Mouse (Mus musculus) kidney, postnatal 36 days (tissue): ENCODE results near the gene Fnbp1l.

Experiments used
- DNase-seq, 2 experiments: peaks; one replicate each; pipeline ENCODE4 v3.0.0; 2021 to 2022; ENCODE audit warnings: mixed read lengths in 2 of 2

Fnbp1l gene

DNA sequence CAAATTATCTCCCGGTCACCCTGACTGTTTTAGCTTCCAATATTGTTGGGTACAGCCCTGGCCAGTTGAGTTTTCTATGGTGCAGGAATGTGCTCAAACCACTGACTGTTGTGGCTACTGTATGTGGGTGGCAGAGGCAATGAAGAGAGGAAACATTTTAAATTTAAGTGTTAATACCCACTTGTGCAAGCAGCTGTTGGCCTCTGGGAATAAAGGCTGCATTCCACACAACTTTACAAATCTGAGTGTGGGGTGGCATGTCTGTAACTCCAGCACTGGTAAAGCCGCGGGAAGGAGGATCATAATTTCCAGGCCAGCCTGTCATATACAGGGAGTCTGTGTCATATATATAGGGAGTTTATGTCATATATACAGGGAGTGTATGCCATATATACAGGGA is 99.2 kb downstream of the Fnbp1l start:
- DNase-seq, result no peak

- no peak for DNase-seq
These were observed 100.4 kb downstream of the Fnbp1l start for GRCm38 (mm10) chr3:122519082-122519481.

GRCm38 (mm10) chr3:122518231-122518736 is 101.2 kb downstream of the Fnbp1l start:
- no peak for DNase-seq

GRCm38 (mm10) chr3:122517726-122518125 is 101.8 kb downstream of the Fnbp1l start:
- no peak for DNase-seq

DNA sequence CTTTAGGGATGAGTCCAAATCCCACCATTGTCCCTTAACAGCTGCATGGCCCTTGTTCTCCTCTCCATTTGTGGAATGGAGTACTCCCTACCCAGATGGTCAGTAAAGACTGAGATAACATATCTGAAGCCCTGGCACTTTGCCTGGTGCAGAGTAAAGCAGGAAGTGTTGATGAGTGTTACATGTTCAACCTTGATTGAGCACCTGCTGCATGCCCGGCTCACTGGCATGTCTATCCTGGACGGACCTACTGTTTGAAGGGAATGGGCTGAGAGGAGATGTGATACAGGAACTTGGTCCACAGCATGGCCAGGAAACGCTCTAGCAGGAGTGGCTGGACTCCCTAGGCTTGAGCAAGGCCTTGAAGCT is 103.2 kb downstream of the Fnbp1l start:
- DNase-seq, result no peak

GRCm38 (mm10) chr3:122515568-122516326 is 103.8 kb downstream of the Fnbp1l start:
- no peak for DNase-seq

DNA sequence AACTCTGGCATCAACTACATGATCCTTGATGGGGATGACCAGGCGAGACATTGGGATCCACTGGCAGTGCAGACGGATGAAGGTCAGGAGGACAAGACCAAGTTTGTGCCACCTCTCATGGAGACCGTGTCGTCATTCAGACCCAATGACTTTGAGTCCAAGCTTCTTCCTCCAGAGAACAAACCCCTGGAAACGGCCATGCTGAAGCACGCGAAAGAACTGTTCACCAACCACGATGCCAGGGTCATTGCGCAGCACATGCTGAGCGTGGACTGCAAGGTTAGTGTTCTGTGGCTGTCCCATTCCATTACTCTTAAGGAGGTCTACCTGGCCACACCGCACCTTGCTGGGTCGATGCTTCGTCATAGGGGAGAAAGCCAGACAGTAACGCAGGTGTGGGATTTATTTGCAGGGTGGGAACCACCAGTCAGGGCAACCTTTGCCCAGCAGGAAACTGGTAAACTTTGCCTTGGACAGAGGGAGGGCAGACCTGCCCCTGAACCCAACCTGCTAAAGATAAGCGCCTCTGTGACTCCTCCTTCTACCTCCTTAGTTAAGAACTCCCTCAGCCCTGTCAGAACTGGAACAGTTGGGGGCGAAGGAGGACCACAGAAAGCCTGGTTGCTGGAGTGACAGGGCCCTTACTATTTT is 106.7 kb downstream of the Fnbp1l start:
- DNase-seq, result peak; percentile 50 to 67

DNA sequence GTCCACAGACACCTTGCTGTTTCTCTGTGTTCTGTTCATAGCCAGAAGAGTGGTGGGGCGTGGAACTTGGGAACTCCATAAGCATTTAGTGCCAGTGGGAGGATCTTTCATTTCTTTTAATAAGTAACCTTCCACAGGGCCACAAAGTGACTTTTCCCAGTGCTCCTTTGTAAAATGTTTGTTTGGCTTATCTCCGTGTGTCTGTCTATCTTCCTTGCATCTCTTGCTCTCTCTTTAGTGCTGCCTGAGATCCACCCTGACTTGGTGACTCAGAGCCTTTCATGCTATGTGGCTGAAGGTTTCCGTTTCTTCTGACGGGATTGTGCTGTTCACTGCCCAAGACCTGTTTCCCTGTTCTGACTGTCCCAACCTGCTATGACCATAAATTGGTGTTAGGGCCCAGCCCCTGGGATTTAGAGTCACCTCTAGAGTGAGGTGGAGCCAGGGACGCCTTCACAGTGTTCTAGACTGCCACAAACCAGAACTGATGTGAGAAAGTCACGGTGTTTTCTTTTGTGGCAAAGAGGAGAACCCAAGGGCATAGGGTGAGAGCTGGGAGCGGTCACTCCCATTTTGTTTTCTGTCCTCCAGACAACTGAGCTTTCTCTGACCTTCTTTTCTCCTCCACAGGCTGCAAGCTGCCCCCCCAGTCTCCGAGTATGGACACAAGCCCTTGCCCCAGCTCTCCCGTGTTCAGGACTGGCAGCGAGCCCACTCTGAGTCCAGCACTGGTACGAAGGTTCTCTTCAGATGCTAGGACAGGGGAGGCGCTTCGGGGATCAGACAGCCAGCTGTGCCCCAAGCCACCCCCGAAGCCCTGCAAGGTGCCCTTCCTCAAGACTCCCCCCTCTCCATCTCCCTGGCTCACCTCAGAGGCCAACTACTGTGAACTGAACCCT is 107.5 kb downstream of the Fnbp1l start:
- peak; percentile 89 to 90 for DNase-seq

DNA sequence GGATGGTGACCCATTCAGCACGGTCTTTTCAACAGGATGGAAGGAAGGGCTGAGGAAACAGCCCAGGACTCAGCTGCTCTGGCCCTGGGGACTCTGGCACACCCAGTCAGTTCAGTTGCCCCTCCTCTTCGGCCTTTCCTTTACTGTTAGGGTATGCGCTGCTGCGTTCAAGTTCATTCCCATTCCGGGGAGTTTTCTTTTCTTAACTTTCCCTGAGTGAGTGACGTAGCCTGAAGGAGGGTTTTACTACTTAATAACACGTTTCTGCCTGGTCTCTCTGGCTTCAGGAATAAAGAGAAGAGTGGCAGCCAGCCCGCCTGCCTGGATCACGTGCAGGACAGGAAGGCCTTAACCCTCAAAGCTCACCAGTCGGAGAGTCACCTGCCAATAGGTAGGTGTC is 108.6 kb downstream of the Fnbp1l start:
- peak; percentile 69 to 72 for DNase-seq

- DNase-seq, result peak in 1 of 2 experiments; percentile 49
These were observed 109.2 kb downstream of the Fnbp1l start for GRCm38 (mm10) chr3:122510240-122510750.

DNA sequence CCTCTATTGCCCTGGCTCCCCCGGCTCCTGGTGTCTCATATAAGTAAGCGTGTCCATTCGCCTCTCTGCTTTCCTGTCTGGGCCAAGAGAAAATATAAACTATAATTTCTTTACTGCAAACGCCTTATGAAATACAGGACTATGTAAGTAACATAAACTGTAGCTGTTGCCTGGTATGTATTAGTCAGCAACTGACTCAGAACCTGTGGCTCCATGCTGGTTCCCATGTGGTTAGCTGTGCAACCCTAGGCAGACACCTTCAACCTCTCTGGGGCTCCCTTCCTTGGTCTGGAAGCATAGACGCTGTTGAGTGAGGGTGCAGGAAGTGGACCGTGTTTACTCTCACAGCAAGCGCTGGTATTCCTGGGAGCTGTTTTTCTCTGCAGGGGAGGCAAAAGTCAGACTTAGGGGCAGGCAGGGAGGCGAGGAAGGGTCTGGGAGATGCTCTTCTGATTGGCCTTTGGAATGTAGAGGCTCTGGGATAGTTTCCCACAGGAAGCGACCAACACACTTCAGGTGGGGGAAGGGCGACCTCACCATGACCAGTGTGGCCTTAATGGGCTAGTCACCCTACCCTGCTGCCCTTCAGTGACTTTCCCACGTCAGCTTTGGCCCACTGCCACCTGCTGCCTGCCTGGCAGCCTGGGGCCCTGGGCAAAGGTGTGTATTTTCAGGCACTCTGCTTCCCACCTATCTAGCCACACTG is 109.8 kb downstream of the Fnbp1l start:
- peak; percentile 95 to 98 for DNase-seq

DNA sequence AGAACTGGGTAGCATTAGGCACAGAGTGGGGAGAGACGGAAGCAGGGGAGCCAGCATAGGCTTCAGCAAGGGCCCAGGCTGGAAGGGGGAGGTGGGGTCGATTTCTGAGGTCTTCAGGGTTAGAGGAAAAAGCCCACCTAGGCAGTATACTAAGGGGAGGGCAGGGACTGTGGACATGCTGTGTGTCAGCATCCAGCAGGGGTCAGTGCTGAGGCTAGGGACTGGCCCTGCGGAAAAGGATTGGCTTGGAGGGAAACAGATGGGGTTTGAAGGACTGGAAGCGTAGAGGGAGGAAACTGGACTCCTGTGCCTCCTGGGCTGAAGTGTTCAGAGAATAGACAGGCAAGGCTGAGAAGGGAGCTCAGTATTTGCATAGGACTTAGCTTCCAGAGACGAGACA is 110.4 kb downstream of the Fnbp1l start:
- peak; percentile 73 to 93 for DNase-seq

DNA sequence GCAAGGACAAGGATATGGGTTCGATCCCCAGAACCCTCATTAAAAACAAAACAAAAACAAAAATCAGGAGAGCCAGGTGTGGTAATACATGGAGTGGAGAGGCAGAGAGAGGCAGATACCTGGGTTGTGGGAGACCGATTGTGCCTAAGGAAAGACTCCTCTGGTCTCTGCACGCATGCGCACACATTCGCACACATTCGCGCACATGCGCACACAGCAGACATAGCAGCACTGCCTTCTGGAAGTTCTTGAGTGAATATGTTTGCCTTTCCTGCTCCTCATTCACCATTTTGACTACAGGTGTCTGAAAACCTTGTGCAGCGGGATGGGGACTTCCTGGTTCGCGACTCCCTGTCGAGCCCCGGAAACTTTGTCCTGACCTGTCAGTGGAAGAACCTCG is 111.7 kb downstream of the Fnbp1l start:
- DNase-seq, result no peak

DNA sequence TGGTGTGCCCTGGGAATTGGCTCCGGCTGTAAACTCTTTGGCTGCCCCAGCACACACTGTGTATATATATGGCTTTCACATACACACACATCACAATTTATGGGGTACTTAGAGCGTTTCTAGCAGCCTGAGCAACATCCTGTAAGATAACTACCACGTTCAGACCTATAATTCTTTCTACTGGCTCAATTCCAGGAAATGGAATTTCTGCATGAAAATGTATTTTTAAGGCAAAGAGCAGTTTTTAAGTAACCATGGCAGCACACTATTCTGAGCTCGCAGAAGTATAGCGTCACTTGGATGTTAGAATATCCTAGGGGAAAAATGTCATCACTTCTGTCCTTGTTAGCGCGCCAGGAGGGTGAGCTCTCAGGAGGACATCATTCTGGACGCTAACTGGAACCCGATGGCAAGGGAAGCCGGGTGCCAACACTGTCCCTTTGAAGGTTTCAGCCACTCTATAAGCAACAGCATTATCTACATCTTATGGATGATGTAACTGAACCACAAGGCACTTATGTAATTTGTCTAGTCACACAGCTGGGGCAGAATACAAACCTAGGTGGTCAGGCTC is 113.1 kb downstream of the Fnbp1l start:
- no peak for DNase-seq

DNA sequence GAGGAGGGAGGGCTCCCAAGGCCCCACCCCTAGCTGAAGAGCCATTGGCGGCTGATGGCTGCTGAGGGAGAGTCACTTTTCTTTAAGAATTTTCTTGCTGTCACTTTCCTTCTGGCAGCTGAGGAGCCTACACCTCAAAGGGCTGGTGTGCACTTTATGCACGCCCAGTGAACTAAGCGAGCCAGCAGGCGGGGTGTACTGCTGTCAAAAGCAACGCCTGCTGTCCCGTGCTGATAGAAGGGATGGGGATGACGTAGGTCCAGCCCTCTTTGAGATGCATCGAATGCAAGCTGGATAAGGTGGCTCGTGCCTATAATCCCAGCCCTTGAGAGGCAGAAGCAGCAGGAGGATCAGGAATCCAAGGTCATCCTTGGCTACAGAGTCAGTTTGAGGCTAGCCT is 118.6 kb downstream of the Fnbp1l start:
- no peak for DNase-seq

GRCm38 (mm10) chr3:122499647-122500046 is 119.9 kb downstream of the Fnbp1l start:
- no peak for DNase-seq

GRCm38 (mm10) chr3:122498528-122498927 is 121.0 kb downstream of the Fnbp1l start:
- no peak for DNase-seq

- DNase-seq, result peak in 1 of 2 experiments; percentile 48
These were observed 121.6 kb downstream of the Fnbp1l start for GRCm38 (mm10) chr3:122497871-122498270.

GRCm38 (mm10) chr3:122494764-122495163 is 124.8 kb downstream of the Fnbp1l start:
- DNase-seq, result no peak

DNA sequence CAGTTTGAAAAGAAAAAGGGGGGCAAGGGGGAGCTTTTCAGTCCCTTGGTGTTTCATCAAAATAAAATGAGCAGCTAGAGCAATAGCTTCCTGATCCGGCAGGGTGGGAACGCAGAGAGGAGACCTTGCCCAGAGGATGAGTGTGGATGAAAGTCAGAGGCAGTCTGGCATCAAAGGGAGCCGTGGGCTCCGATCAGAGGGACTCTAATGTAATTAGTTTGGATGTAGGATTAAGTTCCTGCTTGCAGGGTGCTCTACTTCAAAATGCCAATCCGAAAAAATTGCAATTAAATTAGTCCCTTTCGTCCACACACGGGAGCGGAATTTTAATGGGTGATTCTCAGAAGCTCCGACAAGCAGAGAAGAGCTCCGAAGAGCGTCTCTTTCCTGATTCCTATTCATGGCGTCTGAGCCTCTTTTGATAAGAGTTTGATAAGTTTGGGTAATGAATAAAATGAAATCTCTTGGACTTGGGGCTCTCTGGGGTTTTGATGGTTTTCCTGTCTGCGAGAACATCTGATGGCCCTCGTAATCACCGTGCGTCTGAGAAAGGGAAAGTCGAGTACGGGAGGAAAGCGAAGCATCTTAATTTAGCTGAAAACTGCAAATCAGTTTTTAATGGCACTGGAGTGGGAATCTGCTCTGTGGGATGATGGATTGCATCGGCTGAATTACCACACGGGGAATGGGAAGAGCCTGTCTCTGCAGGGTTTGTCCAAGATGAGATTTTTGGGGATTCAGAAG is 126.5 kb downstream of the Fnbp1l start:
- no peak for DNase-seq

DNA sequence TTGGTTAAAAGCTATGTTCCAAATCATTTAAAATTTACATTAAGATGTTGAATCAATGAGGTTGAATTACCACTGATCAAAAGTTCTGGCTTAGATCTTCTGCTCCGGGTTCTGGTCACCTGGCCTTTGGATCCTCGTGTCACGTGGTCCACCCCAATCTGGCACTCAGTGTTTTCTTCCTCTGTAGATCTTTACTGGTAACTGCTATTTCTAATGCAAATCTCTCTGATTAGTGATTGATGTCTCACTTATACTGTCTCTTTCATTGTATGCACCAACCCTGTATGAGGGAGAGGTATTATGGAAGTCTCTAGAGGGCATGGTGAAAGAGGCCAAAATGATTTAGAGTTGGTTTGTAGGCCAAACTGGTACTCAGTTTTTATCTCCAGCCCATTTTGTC is 127.5 kb downstream of the Fnbp1l start:
- DNase-seq, result no peak
